Mouse (Mus musculus) embryonic facial prominence, embryonic 12.5 days (tissue): ENCODE measurements at regions not wholly inside any gene's neighbourhood (a gene's known extent, or its start where the extent isn't known, plus 50 kb on each side); places are given as distances from the start of the nearest gene placed in this dataset.

ENCODE experiments used
- ATAC-seq: fragments of 200-750 bp; cut with Nextera tagmentation; 2 replicates; pipeline ENCODE4 v1.8.0; 2017; ENCODE audit not compliant: insufficient number of reproducible peaks, insufficient read depth, low FRiP score, low TSS enrichment
- H3K27ac ChIP-seq: fragments of 300-500 bp; sonication (generic); 2 replicates; pipeline ENCODE4 v1.5.1; 2016; ENCODE audit warnings: mild to moderate bottlenecking
- H3K27me3 ChIP-seq: fragments of 300-500 bp; sonication (generic); 2 replicates; pipeline ENCODE4 v1.6.1; 2016; ENCODE audit warnings: mild to moderate bottlenecking, moderate library complexity
- H3K36me3 ChIP-seq: fragments of 300-500 bp; sonication (generic); 2 replicates; pipeline ENCODE4 v1.6.1; 2016; ENCODE audit warnings: mild to moderate bottlenecking
- H3K4me1 ChIP-seq: fragments of 300-500 bp; sonication (generic); 2 replicates; pipeline ENCODE4 v1.6.1; 2016
- H3K4me2 ChIP-seq: fragments of 300-500 bp; sonication (generic); replicated peaks from 2 replicates; pipeline ENCODE4 v1.6.1; 2016; ENCODE audit warnings: mild to moderate bottlenecking, moderate library complexity
- H3K4me3 ChIP-seq: fragments of 300-500 bp; sonication (generic); 2 replicates; pipeline ENCODE4 v1.5.1; 2016; ENCODE audit warnings: mild to moderate bottlenecking
- H3K9ac ChIP-seq: fragments of 300-500 bp; sonication (generic); 2 replicates; pipeline ENCODE4 v1.6.1; 2016; ENCODE audit warnings: mild to moderate bottlenecking, moderate library complexity
- H3K9me3 ChIP-seq: fragments of 300-500 bp; sonication (generic); 2 replicates; pipeline ENCODE4 v1.6.1; 2016; ENCODE audit warnings: mild to moderate bottlenecking, moderate library complexity
- WGBS: fragments of 180-500 bp; shearing (Covaris S2); methylation state at CpG from one replicate; pipeline ENCODE4 v1.1.7; 2016; 5-methylcytosine and 5-hydroxymethylcytosine counted together

GRCm38 (mm10) chr8:27980920-27981319 lies 533.5 kb downstream of the Poteg start:
- Histone ChIP-seq H3K36me3 (no peaks in the 10 kb centered on the region), H3K4me2 (no peak overlapping the region), H3K27ac (no peak overlapping the region), H3K4me1 (no peaks in the 10 kb centered on the region), H3K4me3 (no peak overlapping the region), H3K9ac (no peak overlapping the region), H3K9me3 (no peaks in the 10 kb centered on the region), H3K27me3 (no peaks in the 10 kb centered on the region)
- 56% methylated on average over 3 of the region's 3 CpGs for WGBS
- ATAC-seq, result no peak

- Histone ChIP-seq H3K27ac (no peak overlapping the region), H3K9ac (no peak overlapping the region), H3K4me2 (no peak overlapping the region), H3K27me3 (no peaks in the 10 kb centered on the region), H3K4me1 (no peaks in the 10 kb centered on the region), H3K4me3 (no peak overlapping the region), H3K9me3 (no peaks in the 10 kb centered on the region), H3K36me3 (no peaks in the 10 kb centered on the region)
- ATAC-seq, result no peak
- WGBS, result 57% methylated on average over 5 of the region's 5 CpGs
These were observed 534.3 kb downstream of the Poteg start for GRCm38 (mm10) chr8:27981769-27982168.

GRCm38 (mm10) chr8:28012849-28013248 lies 565.4 kb downstream of the Poteg start:
- H3K27ac ChIP-seq, result no peak overlapping the region
- no peaks in the 10 kb centered on the region for H3K27me3 ChIP-seq
- 68% methylated on average over 4 of the region's 4 CpGs for WGBS
- no peaks in the 10 kb centered on the region for H3K4me1 ChIP-seq
- no peak overlapping the region for H3K9ac ChIP-seq
- H3K36me3 ChIP-seq, result no peaks in the 10 kb centered on the region
- H3K4me2 ChIP-seq, result no peak overlapping the region
- no peak overlapping the region for H3K4me3 ChIP-seq
- no peaks in the 10 kb centered on the region for H3K9me3 ChIP-seq
- no peak for ATAC-seq
